Mouse (Mus musculus) liver, postnatal 0 days (tissue): ENCODE measurements around the gene Olfr1443.

ENCODE experiments used
- CTCF ChIP-seq: sonication (generic); IDR thresholded peaks from 2 replicates; pipeline ENCODE4 v1.5.1; 2016; ENCODE audit warnings: antibody characterized with exemption, low read depth
- EP300 ChIP-seq: IDR thresholded peaks from 2 replicates; pipeline ENCODE4 v1.6.1; 2016; ENCODE audit warnings: antibody characterized with exemption, low read depth, mild to moderate bottlenecking

DNA sequence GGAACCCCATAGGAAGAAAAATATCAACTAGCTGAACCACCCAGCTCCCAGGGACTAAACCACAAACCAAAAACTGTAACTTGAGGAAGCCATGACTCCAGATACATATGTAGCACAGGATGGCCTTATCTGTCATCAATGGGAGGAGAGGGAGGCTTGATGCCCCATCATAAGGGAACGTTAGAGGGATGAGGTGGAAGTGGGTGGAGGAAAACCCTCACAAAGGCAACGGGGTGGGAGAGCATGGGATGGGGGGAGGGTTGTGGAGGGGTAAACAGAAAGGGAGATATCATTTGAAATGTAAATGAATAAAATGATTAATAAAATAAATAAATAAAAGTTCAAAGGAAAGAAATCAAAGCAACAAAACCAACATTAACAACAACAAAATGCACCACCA lies 42.6 kb downstream of the Olfr1443 start:
- TF ChIP-seq CTCF (no peak), EP300 (no peak)
